Mouse (Mus musculus) forelimb bud, embryonic 11.5 days (tissue): Measurements from ENCODE around the gene Rasgef1c.

ENCODE experiments used
- DNase-seq: peaks from one replicate; pipeline ENCODE4 v3.0.0-alpha.2; 2012; ENCODE audit warnings: low read depth, low spot score

Rasgef1c gene

DNA sequence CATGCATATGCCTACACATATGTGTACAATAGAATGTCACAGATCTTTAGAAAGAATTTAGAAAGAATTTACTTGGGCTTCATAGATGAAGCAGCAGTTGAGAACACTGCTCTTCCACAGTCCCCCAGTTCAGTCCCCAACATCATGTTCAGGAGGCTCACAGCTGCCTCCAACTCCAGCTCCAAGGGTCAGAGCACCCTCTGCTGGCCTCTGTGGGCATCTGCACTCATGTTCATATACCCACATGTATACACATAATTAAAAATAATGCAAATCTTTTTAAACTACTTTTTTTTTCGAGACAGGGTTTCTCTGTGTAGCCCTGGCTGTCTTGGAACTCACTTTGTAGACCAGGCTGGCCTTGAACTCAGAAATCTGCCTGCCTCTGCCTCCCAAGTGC lies 73.0 kb downstream of the Rasgef1c start:
- no peak for DNase-seq

DNA sequence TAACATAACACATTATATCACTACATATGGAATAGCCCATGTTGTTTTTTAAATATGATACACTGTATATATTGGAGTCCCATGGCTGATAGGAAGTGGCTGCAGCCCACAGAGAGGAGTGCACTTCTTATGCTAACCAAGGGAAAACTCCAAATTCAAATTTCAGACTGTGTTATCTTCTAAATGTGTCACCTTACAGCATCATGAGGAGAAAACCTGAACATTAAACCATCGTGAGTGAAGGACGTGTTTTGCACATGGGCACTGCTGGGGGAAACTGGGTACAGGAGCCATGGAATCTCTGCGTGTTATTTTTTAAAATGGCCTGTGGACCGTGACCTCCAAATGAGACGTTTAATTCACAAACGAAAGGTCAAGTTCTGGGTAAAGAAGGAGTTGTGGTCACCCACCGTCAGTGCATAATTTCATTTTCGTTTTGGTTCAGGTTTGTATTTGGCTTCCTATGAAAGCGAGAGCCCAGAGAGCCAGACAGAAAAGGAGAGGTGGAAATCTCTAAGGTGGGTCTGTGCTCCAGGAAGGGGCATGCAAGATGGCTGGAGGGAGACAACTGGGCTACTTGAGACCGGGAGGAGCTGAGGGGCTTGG lies 76.4 kb downstream of the Rasgef1c start:
- DNase-seq = no peak

DNA sequence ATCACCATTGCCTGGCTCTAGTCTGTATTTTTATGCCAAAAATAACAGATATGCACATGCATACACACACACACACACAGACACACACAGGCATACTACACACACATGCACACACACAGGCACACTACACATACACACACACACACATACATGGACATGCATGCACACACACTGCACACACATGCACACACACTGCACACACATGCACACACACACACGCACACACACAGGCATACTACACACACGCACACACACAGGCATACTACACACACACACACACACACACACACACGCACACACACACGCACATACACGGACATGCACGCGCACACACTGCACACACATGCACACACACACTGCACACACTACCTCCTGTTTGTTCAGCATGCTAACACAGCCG lies 77.3 kb downstream of the Rasgef1c start:
- DNase-seq = no peak

DNA sequence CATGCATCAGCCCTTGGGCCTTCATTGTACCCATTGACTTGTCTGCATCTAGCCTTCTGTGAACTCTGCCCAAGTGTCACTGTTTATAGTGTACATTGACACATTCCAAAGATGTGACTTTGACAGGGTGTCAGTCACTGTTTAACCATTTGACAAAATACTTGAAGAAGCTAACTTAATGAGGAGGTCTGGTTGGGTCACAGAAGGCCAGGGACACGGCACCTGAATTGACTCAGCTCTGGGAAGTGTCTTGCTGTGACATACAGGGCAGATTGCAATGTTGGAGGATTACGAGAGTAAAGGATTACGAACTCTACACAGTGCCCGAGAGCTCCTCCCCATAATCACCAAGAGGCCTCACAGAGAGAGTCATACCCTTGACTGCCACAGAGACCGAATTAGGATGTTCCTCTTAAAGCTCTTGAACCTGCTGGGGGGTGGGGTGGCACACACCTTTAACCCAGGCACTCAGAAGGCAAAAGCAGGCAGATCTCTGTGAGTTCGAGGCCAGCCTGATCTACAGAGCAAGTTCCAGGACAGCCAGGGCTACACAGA lies 79.1 kb downstream of the Rasgef1c start:
- no peak for DNase-seq

DNA sequence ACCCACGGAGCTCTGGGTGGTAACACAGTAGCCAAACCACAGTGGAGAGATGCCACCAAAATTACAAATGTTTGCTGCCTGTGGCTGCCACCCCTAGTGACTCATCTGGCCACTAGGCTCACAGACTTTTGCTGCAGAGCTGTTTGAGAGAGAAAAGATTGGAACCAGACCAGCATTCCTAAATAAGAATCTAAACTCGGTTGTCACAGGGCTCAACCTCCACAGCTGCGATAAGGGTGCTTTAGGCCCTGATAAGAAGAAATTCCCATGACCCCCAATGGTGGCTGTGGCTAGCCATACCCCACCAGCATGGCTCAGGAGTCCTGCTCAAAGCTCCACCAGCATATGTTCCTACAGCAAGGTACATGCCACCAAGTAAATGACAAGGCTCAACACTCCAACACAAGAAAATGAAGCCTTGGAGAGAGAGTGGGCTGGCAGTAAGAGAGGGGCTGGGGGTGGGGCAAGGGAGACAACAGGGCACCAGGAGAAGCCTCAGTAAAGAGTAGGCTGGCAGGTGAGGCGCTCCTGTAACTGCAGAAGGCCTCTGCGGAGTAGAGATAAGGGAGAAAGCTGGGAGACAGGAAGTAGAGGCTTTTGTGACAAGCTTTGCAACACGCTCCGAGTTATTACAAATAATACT lies 79.8 kb downstream of the Rasgef1c start:
- DNase-seq = no peak

DNA sequence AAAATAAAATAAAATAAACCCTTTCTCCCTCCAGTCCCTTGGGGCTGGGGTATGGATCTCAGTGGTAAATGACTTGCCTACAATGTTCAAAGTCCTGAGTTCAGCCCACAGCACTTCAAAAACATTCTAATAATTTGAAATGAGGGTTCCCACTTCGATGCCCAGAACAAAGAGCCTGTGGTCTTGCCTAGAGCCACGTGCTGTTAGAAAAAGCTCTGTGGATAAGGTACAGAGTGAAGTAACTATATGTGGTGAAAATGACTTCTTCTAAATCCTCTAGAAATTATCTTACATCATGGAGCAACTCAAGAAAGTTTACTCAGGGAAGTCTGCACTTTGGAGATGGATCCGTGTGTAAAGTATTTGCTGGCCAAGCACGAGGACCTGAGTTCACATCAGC lies 80.5 kb downstream of the Rasgef1c start:
- no peak for DNase-seq

DNA sequence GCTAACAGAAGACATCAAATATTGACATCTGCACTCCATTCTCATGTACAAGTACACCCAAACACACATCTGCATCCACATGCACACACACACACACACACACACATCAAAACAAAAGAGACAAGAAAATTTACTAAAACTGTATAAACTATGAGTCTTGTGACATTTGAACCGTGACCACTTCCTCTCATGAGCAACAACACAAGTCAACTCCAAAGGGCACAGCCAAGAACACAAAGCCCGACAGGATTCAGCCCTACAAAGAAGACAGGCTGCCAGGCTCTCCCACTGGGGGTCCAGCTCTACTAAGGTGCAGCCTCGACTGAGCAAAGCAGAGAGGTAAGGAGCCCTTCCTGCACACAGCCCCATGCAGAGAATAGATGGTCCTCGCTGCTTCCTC lies 81.2 kb downstream of the Rasgef1c start:
- no peak for DNase-seq

DNA sequence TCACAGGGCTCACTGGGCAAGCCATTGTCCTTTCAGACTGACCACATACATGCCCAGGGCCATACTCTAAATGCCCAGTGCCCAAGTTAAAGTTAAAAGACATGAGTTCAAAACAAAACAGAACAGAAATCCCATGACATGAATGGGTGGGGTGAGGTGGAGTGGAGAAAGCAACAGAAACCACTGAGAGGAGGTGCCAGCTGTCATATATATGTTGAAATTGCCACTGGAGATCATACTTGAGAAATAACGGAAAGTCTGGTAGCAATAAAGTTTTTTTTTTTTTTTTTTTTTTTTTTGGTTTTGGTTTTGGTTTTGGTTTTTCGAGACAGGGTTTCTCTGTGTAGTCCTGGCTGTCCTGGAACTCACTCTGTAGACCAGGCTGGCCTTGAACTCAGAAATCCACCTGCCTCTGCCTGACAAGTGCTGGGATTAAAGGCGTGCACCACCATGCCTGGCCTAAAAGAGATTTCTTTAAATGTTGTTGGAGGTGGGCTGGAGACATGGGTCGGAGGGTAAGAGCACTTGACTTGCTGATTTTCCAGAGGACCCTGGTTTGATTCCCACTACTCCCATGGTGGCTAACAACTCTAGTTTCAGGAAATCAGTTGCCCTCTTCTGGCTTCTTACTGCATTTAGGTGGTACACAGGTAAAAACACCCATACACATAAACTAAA lies 82.4 kb downstream of the Rasgef1c start:
- no peak for DNase-seq

DNA sequence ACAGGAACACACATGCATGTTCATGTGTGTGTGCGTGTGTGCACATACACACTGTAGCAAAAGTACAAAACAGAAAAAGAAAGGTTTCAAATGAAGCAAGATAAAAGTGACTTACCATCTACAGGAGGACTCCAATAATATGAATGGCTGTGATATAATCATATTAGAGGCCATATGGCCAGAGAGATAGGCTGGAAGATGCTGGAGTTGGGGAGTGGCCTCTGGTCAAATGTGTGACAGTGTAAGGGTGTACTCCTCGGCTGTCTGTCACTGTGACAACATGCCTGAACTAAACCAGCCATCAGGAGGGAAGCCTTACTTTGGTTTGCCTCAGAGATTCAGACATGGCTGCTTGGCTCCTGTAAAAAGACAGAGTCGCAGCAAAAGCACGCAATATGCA lies 83.4 kb downstream of the Rasgef1c start:
- no peak for DNase-seq

DNA sequence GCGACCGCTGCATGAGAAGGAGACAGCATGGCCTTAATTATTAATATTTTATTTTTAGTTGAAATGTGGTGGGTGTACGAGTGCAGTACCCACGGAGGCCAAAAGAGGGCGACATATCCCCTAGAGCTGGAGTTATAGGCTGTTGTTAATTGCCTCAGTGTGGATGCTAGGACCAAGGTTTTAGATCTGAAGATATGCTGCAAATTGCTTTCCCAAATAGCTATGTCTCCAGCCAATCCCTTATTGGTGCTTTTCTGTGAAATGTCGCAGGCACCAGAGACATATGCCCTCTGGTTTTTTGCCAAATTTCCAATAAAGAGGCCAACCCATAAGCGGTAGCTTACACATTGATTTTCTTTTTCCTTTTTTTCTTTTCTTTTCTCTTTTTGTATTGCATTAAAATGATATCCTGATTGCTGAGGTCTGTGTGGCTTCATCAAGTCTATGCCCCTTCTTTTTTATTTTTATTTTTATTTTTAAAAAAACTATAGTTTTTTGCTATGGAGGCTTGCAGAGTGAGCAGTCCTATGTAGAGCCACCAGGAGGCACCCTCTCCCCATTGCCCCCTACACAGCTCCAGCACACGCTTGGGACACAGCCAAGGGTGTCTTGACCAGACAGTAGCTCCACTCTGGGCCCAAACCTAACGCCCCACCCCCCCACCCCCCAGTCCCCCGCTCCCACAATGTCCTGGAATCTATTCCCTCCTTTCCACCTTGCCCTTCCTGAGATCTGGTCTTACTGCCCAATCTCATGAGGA lies 84.8 kb downstream of the Rasgef1c start:
- peak; percentile 57 for DNase-seq

DNA sequence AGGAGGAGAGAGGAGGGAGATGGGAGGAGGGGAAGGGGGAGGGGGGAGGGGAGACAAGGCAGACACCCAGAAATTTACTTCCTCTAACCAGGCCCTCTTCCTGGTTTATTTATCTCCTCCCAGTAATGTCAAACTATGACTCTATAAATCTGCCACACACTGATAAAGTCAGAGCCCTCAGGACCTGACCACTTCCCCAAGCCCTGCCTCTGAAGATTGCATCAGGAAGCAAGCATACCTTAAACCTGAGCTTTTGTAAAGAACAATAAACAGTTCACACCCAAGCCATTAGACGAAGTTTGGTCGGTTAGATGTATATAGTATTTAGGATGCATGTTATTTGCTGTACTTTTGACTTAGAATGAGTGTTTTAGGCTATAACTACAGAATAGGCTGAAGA lies 92.9 kb downstream of the Rasgef1c start:
- no peak for DNase-seq

DNA sequence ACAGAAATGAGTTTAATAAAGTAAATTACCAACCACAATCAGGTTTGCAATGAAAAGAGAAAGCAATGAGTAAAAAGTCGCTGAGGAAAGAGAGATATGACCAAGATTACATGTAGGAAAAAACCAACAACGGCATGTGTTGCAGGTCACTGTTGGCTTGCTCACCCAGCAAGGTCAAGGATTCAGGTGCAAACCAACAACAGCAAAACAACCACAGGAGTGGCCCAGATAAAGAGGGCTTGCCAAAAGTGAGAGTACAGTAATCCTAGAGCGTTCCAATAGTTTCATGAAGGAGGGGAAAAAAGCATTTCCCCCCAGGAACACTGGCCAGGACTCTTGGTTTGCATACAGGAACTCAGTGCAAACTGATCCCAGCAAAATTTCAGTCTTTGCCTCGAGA lies 94.8 kb downstream of the Rasgef1c start:
- DNase-seq = no peak

DNA sequence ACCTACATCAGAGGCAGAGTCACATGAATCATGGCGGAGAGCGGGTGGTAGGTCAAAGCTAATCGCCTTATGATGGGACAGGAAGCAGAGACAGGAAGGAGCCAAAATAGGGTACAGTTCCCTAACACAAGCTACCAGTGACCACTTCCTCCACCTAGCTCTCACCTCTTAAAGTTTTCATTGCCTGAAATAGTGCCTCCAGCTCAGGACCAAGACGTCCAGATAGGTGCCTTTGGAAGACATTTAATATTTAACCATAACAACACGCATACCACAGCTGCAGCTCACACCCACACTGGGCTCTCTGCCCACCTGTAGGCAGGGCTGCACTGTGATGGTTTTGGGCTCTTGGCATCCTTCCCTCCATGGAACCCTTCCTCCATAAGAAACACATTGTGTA lies 95.7 kb downstream of the Rasgef1c start:
- DNase-seq = no peak

DNA sequence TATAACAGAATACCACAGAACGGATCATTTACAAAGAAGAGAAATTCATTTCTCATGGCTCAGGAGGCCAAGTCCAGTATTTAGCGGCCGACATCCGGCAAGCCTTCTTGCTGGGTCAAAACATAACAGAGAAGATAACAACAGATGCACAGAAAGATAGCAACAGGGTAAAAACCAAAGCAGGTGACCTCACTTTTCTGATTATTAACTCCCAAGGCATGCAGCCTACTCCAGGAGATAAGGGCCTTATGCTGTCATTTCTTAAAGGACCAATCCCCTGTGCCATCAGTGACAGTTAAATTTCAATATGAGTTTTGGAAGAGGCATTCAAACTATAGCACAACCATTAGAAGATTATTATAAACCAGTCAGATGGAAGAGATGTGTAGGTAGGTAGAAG lies 101.2 kb downstream of the Rasgef1c start:
- DNase-seq = no peak

DNA sequence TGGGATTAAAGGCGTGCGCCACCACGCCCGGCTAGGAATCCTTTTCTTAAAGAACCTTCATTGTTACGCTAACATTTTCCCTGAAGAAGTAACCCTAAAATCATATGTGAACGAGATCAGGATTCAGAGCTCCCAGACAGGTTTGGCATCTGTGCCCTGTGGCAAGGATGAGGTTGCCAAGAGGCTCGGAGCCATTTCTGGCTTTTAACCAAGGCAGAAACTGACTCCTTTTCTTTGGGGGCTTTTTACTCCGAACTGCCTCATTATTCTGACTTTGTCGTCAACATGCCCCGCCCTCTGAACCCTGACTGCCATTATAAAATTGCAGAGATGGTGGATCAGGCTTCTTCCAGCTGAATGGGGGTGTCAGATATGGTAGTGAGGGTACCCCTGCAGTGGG lies 106.1 kb downstream of the Rasgef1c start:
- no peak for DNase-seq

DNA sequence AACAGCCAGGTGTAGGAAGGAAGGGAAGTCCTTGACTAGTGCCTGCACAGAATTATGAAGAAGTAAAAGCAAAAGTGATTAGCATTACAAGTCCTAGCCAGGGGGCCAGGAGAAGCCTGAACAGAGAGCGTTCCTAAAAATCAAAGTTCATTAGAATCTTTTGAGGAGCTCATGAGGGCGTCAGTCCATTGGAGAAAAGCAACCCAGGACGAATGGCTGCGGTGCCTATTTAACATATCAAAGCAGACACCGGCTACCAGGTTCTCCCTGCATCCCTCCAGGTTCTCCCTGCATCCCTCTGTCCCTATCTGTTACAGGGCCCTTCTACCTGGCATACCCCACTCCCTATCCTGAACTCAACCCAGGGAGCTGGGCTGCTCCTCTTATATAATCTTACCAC lies 106.6 kb downstream of the Rasgef1c start:
- DNase-seq = no peak

DNA sequence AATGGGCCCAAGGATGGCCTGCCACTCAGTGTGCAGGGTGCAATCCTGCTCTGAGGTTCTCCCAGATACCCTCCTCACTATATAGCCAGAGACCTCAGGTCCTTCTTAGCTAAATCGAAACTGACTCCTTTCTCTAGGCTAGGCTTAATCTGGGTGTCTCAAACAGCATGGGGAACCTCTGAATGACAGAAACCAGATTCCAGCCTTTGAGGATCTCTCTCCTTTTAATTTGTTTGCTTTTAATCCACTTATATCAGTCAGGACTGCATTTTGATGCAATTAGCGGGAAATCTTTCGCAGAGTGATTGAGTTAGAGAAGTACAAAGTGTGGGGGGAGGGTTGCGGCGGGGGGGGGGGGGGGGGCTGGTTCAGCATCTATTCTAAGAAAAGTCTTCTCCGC lies 111.4 kb downstream of the Rasgef1c start:
- no peak for DNase-seq

DNA sequence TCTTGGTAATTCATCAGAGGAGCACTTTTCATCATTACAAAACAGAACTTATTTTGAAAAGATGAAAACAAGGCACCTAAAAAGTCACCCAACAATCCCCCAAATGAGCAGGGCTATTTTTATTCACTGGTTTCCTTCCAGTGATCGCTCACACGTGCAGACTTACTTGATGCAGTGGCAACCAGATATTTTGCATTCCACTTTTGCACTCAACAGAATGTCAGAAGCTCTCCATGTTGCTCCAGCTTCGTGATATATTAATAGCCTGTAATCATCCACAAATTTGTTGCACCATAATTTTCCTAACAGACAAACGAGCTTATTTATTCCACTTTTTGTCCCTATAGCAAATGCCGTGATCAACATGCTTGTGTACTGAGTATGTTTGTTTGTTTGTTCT lies 114.9 kb downstream of the Rasgef1c start:
- no peak for DNase-seq

DNA sequence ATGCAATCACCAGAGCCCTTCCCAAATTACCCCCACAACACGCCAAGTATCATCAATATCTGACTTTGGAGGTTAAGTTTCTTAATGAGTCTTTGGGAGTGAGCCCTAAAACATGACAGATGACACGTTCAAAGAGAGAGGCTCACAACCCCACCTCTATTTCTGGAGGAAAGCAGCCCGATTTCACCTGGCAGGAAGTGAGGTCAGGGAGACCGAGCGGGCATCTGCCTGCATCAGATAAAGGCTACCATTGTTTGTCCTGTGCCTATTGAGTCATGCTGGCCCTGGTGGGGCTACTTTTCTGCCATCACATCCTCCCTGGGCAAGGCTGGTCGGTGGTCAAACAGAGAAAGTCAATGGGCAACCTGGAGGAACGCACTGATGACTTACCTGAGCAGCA lies 115.9 kb downstream of the Rasgef1c start:
- no peak for DNase-seq

DNA sequence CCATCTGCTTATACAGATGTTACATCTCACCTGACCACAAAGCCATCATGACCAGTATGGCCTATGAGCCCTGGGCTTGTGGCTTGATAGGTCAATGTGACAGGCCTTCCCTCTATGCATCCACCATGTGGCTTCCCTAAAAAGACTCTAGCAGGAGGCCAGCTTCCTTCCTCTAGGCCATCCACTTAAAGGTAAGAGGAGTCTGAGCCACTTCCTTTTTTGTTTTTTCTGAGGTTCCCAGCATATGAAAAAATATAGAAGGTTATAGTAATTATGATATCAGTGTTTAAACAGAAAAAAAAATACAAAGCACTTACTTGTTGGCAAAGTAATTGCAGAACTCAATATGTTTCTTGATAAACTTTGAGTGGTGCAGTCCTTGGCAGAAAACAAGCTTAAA lies 117.2 kb downstream of the Rasgef1c start:
- DNase-seq = no peak

DNA sequence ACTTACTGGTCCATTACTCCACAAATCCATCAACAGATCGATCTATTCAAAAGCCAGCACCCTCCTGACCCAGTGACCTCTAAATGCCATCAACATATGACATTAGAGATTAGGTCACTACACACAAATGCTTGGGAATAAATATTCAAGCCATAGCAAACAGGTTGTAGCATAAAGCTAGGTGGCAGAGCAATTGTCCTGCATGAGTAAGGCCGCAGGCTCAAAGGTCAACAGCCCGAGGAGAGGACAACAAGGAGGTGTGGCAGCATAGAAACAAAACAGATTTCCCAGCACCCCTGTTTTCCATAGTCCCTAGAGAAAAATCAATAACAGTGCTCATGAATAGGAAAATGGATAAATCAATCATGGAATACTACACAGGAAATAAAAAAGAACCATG lies 120.5 kb downstream of the Rasgef1c start:
- DNase-seq = no peak

DNA sequence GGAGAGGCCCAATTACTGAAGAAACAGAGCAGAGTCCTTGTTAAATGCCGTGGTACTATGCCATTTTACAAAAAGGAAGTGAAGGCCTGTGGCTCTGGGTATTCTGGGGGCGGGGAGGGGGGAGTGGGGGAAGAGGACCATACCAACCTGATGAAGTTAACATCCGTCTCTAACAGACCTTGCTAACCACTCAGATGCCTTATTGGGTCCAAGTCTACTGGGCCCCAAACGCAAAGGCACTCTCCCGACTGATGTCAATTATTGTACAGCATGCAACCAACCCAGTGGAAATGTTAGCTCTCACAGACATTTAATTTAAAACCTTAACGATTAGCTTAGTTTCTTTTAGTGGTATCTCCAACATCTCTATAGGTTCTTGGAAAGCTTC lies 122.8 kb downstream of the Rasgef1c start:
- DNase-seq = no peak
